Mouse (Mus musculus): Measurements from ENCODE around the gene Cdk17. TPM values are rescaled to one million over a fixed set of nuclear protein-coding genes. Genes with fewer than 3 reads are reported as not detected.
A peak's percentile ranks its signal among the peaks of the same experiment; 100 is the strongest.

Gene Cdk17
- polyA plus RNA-seq, 1 experiment from 2014 or later: 67.8 TPM

DNA sequence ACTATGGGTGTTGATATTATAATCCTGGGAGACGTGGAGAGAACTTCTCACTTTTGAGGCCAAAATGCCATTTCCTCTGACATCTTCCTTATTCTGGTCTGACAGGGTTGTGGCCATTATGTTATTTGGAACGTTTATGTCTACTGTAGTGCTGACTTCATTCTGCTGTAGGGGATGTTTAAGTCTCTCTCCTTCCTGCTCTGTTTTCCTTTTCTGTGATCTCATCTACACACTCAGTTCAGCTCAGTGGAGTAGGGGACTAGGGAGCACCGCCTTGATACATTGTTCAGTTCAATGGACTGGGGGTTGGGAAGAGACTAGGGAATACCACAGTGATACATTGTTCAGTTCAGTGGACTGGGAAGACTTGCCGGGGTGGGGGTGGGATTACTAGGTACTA lies 7.4 kb downstream of the Cdk17 start:
- Histone ChIP-seq H3K27ac (replicated peaks; ENCODE audit: low read depth, low read length) (no peak overlapping the region), H3K4me1 (ENCODE audit: control insufficient read depth, insufficient read depth, low read length) (peaks cover 38% of the 10 kb centered on the region), H3K4me2 (ENCODE audit: low read length) (peak overlapping the region; percentile 2; the same call in 1 of the 2 replicates), H3K36me3 (ENCODE audit: control insufficient read depth, insufficient read depth, low read length) (no peaks in the 10 kb centered on the region), H3K4me3 (replicated peaks; ENCODE audit: low read depth, low read length) (no peak overlapping the region), H3K27me3 (ENCODE audit: control insufficient read depth, insufficient read depth, low read length) (no peaks in the 10 kb centered on the region), H3K9ac (replicated peaks; ENCODE audit: low read length) (no peak overlapping the region), H3K9me3 (ENCODE audit: control insufficient read depth, low read length) (no peaks in the 10 kb centered on the region)
- DNase-seq (peak; percentile 16), ATAC-seq (ENCODE audit: low FRiP score, low TSS enrichment) (no peak)
- WGBS: 17% methylated on average over 4 of the region's 4 CpGs

- no peak overlapping the region for H3K4me2 ChIP-seq (ENCODE audit: low read length)
- ATAC-seq (ENCODE audit: low FRiP score, low TSS enrichment) (no peak), DNase-seq (no peak)
- H3K27me3 ChIP-seq (ENCODE audit: control insufficient read depth, insufficient read depth, low read length): no peaks in the 10 kb centered on the region
- no peaks in the 10 kb centered on the region for H3K36me3 ChIP-seq (ENCODE audit: control insufficient read depth, insufficient read depth, low read length)
- no peak overlapping the region for H3K9ac ChIP-seq (replicated peaks; ENCODE audit: low read length)
- 74% methylated on average over 6 of the region's 6 CpGs for WGBS
- H3K4me1 ChIP-seq (ENCODE audit: control insufficient read depth, insufficient read depth, low read length): peaks cover 11% of the 10 kb centered on the region
- H3K9me3 ChIP-seq (ENCODE audit: control insufficient read depth, low read length): no peaks in the 10 kb centered on the region
- no peak overlapping the region for H3K4me3 ChIP-seq (replicated peaks; ENCODE audit: low read depth, low read length)
- H3K27ac ChIP-seq (replicated peaks; ENCODE audit: low read depth, low read length): no peak overlapping the region
Observed at GRCm38 (mm10) chr10:93171182-93171855, 10.6 kb downstream of the Cdk17 start.

- ATAC-seq (ENCODE audit: low FRiP score, low TSS enrichment) (no peak), DNase-seq (no peak)
- H3K9ac ChIP-seq (replicated peaks; ENCODE audit: low read length): no peak overlapping the region
Observed at GRCm38 (mm10) chr10:93177471-93177870, 16.8 kb downstream of the Cdk17 start.

DNA sequence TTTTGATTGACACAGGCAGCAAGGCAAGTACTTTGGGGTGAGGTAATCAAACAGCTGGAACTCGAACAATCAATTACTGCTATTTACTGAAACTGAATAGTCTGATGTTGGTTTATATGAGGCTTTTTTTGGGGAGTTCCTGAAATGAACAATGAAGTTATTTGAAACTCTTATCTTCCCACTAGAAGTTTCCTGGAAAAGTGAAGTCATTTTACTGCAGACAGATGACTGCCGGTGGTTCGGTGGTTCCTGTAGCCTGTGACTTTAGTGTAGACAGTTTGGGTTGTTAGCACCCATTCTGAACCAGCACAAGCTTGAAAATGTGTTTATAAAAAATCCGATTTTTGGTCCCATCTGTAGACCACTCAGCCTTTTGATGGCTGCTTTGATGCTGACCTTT lies 17.2 kb downstream of the Cdk17 start:
- no peaks in the 10 kb centered on the region for H3K27me3 ChIP-seq (ENCODE audit: control insufficient read depth, insufficient read depth, low read length)
- H3K4me1 ChIP-seq (ENCODE audit: control insufficient read depth, insufficient read depth, low read length): no peaks in the 10 kb centered on the region
- H3K9ac ChIP-seq (replicated peaks; ENCODE audit: low read length): no peak overlapping the region
- H3K27ac ChIP-seq (replicated peaks; ENCODE audit: low read depth, low read length): no peak overlapping the region
- H3K9me3 ChIP-seq (ENCODE audit: control insufficient read depth, low read length): no peaks in the 10 kb centered on the region
- ATAC-seq (ENCODE audit: low FRiP score, low TSS enrichment): no peak
- no peak overlapping the region for H3K4me2 ChIP-seq (ENCODE audit: low read length)
- H3K36me3 ChIP-seq (ENCODE audit: control insufficient read depth, insufficient read depth, low read length): no peaks in the 10 kb centered on the region; the same call in 1 of the 2 replicates
- no peak overlapping the region for H3K4me3 ChIP-seq (replicated peaks; ENCODE audit: low read depth, low read length)
- 91% methylated on average over 4 of the region's 4 CpGs for WGBS
- DNase-seq: no peak

More at GRCm38 (mm10) chr10:93177471-93177870, 16.8 kb downstream of the Cdk17 start:
- Histone ChIP-seq H3K4me1 (ENCODE audit: control insufficient read depth, insufficient read depth, low read length) (no peaks in the 10 kb centered on the region), H3K4me3 (replicated peaks; ENCODE audit: low read depth, low read length) (no peak overlapping the region), H3K27ac (replicated peaks; ENCODE audit: low read depth, low read length) (no peak overlapping the region), H3K27me3 (ENCODE audit: control insufficient read depth, insufficient read depth, low read length) (no peaks in the 10 kb centered on the region), H3K4me2 (ENCODE audit: low read length) (no peak overlapping the region), H3K9me3 (ENCODE audit: control insufficient read depth, low read length) (no peaks in the 10 kb centered on the region), H3K36me3 (ENCODE audit: control insufficient read depth, insufficient read depth, low read length) (no peaks in the 10 kb centered on the region)
- 91% methylated on average over 5 of the region's 5 CpGs for WGBS

DNA sequence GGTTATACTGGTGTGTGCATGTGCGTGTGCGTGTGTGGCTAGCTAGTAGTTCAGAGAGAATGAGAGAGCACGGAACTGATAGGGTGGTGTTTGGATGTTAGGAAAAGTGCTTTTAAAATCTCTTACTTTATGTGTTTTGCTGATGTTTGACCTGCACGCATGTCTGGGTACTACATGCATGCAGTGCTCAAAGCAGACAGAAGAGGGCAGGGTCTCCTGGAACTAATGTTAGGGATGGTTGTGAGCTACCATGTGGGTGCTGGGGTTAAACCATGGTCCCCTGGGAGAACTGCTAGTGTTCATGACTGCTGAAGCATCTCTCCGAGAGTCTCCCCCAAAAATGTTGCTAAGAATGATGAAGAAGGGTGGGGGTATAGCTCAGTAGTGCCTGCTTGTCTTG lies 18.0 kb downstream of the Cdk17 start:
- ATAC-seq (ENCODE audit: low FRiP score, low TSS enrichment): no peak
- Histone ChIP-seq H3K9me3 (ENCODE audit: control insufficient read depth, low read length) (no peaks in the 10 kb centered on the region), H3K9ac (replicated peaks; ENCODE audit: low read length) (no peak overlapping the region), H3K36me3 (ENCODE audit: control insufficient read depth, insufficient read depth, low read length) (no peaks in the 10 kb centered on the region; the same call in 1 of the 2 replicates), H3K27ac (replicated peaks; ENCODE audit: low read depth, low read length) (no peak overlapping the region), H3K4me3 (replicated peaks; ENCODE audit: low read depth, low read length) (no peak overlapping the region), H3K4me2 (ENCODE audit: low read length) (no peak overlapping the region), H3K4me1 (ENCODE audit: control insufficient read depth, insufficient read depth, low read length) (no peaks in the 10 kb centered on the region), H3K27me3 (ENCODE audit: control insufficient read depth, insufficient read depth, low read length) (no peaks in the 10 kb centered on the region)
- 97% methylated on average over 5 of the region's 5 CpGs for WGBS
- no peak for DNase-seq

- Histone ChIP-seq H3K4me2 (ENCODE audit: low read length) (no peak overlapping the region), H3K4me3 (replicated peaks; ENCODE audit: low read depth, low read length) (no peak overlapping the region), H3K9me3 (ENCODE audit: control insufficient read depth, low read length) (no peaks in the 10 kb centered on the region), H3K36me3 (ENCODE audit: control insufficient read depth, insufficient read depth, low read length) (no peaks in the 10 kb centered on the region; the same call in 1 of the 2 replicates), H3K9ac (replicated peaks; ENCODE audit: low read length) (no peak overlapping the region), H3K27me3 (ENCODE audit: control insufficient read depth, insufficient read depth, low read length) (no peaks in the 10 kb centered on the region), H3K27ac (replicated peaks; ENCODE audit: low read depth, low read length) (no peak overlapping the region), H3K4me1 (ENCODE audit: control insufficient read depth, insufficient read depth, low read length) (no peaks in the 10 kb centered on the region)
- DNase-seq: no peak
- WGBS: 94% methylated on average over 11 of the region's 11 CpGs
- no peak for ATAC-seq (ENCODE audit: low FRiP score, low TSS enrichment)
Observed at GRCm38 (mm10) chr10:93179669-93180460, 19.2 kb downstream of the Cdk17 start.

- Histone ChIP-seq H3K9me3 (ENCODE audit: control insufficient read depth, low read length) (no peaks in the 10 kb centered on the region), H3K27me3 (ENCODE audit: control insufficient read depth, insufficient read depth, low read length) (no peaks in the 10 kb centered on the region), H3K4me1 (ENCODE audit: control insufficient read depth, insufficient read depth, low read length) (peaks cover 4% of the 10 kb centered on the region; the same call in 1 of the 2 replicates), H3K4me2 (ENCODE audit: low read length) (no peak overlapping the region), H3K36me3 (ENCODE audit: control insufficient read depth, insufficient read depth, low read length) (no peaks in the 10 kb centered on the region; the same call in 1 of the 2 replicates), H3K9ac (replicated peaks; ENCODE audit: low read length) (no peak overlapping the region), H3K4me3 (replicated peaks; ENCODE audit: low read depth, low read length) (no peak overlapping the region), H3K27ac (replicated peaks; ENCODE audit: low read depth, low read length) (no peak overlapping the region)
- ATAC-seq (ENCODE audit: low FRiP score, low TSS enrichment) (no peak), DNase-seq (no peak)
- WGBS: 85% methylated on average over 8 of the region's 8 CpGs
Observed at GRCm38 (mm10) chr10:93184351-93184976, 23.8 kb downstream of the Cdk17 start.

DNA sequence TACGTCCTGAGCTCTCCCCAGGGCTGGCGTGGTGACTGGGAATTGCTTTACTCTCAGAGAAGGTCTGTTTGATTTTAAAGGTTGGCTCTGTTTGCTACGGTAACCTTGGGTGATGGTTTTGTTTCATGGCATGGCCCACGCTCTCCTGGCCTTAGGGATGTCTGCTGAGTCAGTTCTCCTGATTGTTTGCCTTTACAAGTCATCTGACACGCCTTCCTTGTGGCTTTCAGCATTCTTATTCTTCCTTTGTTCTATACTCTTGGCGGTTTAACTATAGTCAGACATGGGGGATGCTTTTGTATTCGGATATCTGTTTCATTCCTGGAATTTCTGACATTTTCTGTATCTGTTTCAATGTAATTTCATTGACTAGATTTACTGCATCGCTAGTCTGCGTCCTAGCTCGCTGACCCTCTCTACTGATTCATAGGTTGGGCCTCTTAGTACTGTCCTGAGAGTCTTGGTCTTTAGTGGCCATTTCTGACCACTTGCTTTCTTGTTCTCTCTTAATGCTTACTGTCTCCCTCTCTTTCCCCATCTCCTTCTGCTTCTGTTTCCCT lies 27.8 kb downstream of the Cdk17 start:
- no peak for ATAC-seq (ENCODE audit: low FRiP score, low TSS enrichment)

More for the DNA sequence above, 27.8 kb downstream of the Cdk17 start:
- H3K9me3 ChIP-seq (ENCODE audit: control insufficient read depth, low read length): no peaks in the 10 kb centered on the region
- H3K27me3 ChIP-seq (ENCODE audit: control insufficient read depth, insufficient read depth, low read length): no peaks in the 10 kb centered on the region
- no peak overlapping the region for H3K4me2 ChIP-seq (ENCODE audit: low read length)
- H3K36me3 ChIP-seq (ENCODE audit: control insufficient read depth, insufficient read depth, low read length): no peaks in the 10 kb centered on the region
- peaks cover 4% of the 10 kb centered on the region; the same call in 1 of the 2 replicates for H3K4me1 ChIP-seq (ENCODE audit: control insufficient read depth, insufficient read depth, low read length)
- DNase-seq: no peak
- no peak overlapping the region for H3K27ac ChIP-seq (replicated peaks; ENCODE audit: low read depth, low read length)
- WGBS: 45% methylated on average over 10 of the region's 10 CpGs
- H3K9ac ChIP-seq (replicated peaks; ENCODE audit: low read length): no peak overlapping the region
- no peak overlapping the region for H3K4me3 ChIP-seq (replicated peaks; ENCODE audit: low read depth, low read length)
